23 mouse cellular contexts compared by ENCODE assay signal in the genomic region with DNA sequence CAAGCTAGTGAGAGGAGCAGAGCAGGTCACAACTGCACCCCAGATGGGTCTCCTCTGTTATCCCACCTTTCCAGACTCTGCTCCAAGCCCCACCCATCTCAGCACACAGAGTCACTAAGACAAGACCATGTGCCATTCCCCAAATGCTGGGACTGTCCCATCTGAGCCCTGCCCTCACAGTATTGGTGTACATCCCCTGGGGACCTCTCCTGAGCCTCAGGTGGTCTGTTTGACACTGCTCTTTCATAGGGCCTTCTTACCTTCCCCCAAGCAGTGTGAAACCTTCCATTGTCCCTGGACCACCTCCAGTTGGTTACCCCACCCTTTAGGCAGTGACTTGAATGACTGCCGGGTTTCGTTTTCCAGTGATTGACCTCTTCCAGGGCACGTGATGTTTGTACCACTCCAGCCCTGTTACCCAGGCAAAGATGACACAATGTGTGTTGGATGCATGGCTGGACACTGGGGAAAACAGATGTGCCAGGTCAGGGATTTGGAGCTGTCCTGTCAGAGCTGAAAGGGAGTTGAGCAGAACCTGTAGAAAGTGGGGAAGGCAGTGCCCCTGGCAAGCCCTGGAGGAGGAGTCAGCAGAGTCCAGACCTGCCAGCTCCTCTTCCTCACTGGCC.
DNase-seq lines count a peak whose midpoint lies in the region; ATAC-seq and TF ChIP-seq lines count a peak whose summit lies in the region.
"Had no signal": no experiment of that assay in that cellular context is flagged by ENCODE, and none has a peak within 500 bp of the region (broad histone marks: within the 10 kb centered on the region; RNA-seq: fewer than 3 reads in every experiment).

No protein-coding gene starts in this region.

- 0 out of 2 replicates have a peak, but pooled peaks have one; percentile 48 for ATAC-seq in embryonic facial prominence, embryonic 11.5 days (replicated peaks; ENCODE audit: insufficient number of reproducible peaks, low FRiP score, low TSS enrichment, low read depth)
- ATAC-seq in kidney, embryonic 14.5 days (ENCODE audit: low FRiP score, low TSS enrichment), result peak; percentile 40; the same call in 1 of the 2 replicates
- ATAC-seq in liver, postnatal 0 days, result peak; percentile 66
- no peak for ATAC-seq in liver, embryonic 12.5 days
- ATAC-seq in stomach, postnatal 0 days (ENCODE audit: low FRiP score, low TSS enrichment), result peak; percentile 36; the same call in 1 of the 2 replicates
- ATAC-seq: forebrain, embryonic 14.5 days; intestine, embryonic 16.5 days; midbrain, embryonic 15.5 days had no signal

- TF ChIP-seq CTCF in liver, postnatal 0 days (IDR thresholded peaks at IDR 0.05; ENCODE audit: low read depth), result no peak
- no peak for TF ChIP-seq CTCF in stomach, postnatal 0 days (IDR thresholded peaks at IDR 0.05; ENCODE audit: low read depth)

- H3K4me2 ChIP-seq in embryonic facial prominence, embryonic 11.5 days (ENCODE audit: low read depth, low read length), result no peak overlapping the region
- H3K4me2 ChIP-seq in kidney, embryonic 14.5 days (replicated peaks; ENCODE audit: low read depth, low read length), result no peak overlapping the region
- H3K4me2 ChIP-seq in liver, postnatal 0 days (ENCODE audit: low read depth, low read length), result no peak overlapping the region
- H3K4me2 ChIP-seq in liver, embryonic 12.5 days, result no peak overlapping the region
- H3K4me2 ChIP-seq in stomach, postnatal 0 days (replicated peaks; ENCODE audit: low read depth), result no peak overlapping the region
- H3K4me2 ChIP-seq: heart, embryonic 15.5 days; hindbrain, embryonic 13.5 days; liver, embryonic 15.5 days; lung, embryonic 15.5 days; midbrain, embryonic 15.5 days had no signal

- no peak for DNase-seq in embryonic facial prominence, embryonic 11.5 days (ENCODE audit: low spot score)
- no peak for DNase-seq in embryonic facial prominence, embryonic 10.5 days (ENCODE audit: low spot score)
- no peak for DNase-seq in kidney, postnatal 36 days
- DNase-seq in liver, postnatal 0 days, result no peak
- DNase-seq in stomach, postnatal 0 days (ENCODE audit: low spot score), result no peak
- no peak for DNase-seq in layer of hippocampus, adult 9-11 months
- DNase-seq: adrenal gland, postnatal 36 days; cerebellum, adult 18-20 months; cerebellum, postnatal 10 days; heart, postnatal 36 days; kidney, postnatal 25 days; thymus, postnatal 4 days had no signal

- no peak for TF ChIP-seq EP300 in liver, postnatal 0 days (IDR thresholded peaks at IDR 0.05; ENCODE audit: low read depth)
- no peak for TF ChIP-seq EP300 in stomach, postnatal 0 days (optimal IDR thresholded peaks at IDR 0.05)

- H3K9me3 ChIP-seq in embryonic facial prominence, embryonic 11.5 days (replicated peaks; ENCODE audit: control insufficient read depth, low read length), result no peaks in the 10 kb centered on the region
- H3K9me3 ChIP-seq in embryonic facial prominence, embryonic 10.5 days, result no peaks in the 10 kb centered on the region
- H3K9me3 ChIP-seq in kidney, embryonic 14.5 days (ENCODE audit: control insufficient read depth, low read length), result no peaks in the 10 kb centered on the region
- H3K9me3 ChIP-seq in liver, postnatal 0 days (ENCODE audit: low read length), result no peaks in the 10 kb centered on the region
- H3K9me3 ChIP-seq in liver, embryonic 12.5 days (replicated peaks), result no peaks in the 10 kb centered on the region
- no peaks in the 10 kb centered on the region for H3K9me3 ChIP-seq in stomach, postnatal 0 days (ENCODE audit: control insufficient read depth, low read length)
- H3K9me3 ChIP-seq: heart, embryonic 15.5 days; hindbrain, embryonic 13.5 days; liver, embryonic 15.5 days; lung, embryonic 15.5 days; midbrain, embryonic 10.5 days; midbrain, embryonic 15.5 days had no signal

- no peak overlapping the region for H3K9ac ChIP-seq in embryonic facial prominence, embryonic 11.5 days (replicated peaks; ENCODE audit: low read length)
- H3K9ac ChIP-seq in kidney, embryonic 14.5 days (ENCODE audit: low read depth, low read length), result no peak overlapping the region
- H3K9ac ChIP-seq in liver, postnatal 0 days (replicated peaks), result no peak overlapping the region
- no peak overlapping the region for H3K9ac ChIP-seq in liver, embryonic 12.5 days
- H3K9ac ChIP-seq in stomach, postnatal 0 days (ENCODE audit: low read length), result no peak overlapping the region
- H3K9ac ChIP-seq: heart, embryonic 15.5 days; hindbrain, embryonic 13.5 days; liver, embryonic 15.5 days; lung, embryonic 15.5 days; midbrain, embryonic 15.5 days had no signal

- H3K36me3 ChIP-seq in embryonic facial prominence, embryonic 11.5 days (replicated peaks; ENCODE audit: control insufficient read depth, insufficient read depth, low read depth, low read length), result no peaks in the 10 kb centered on the region
- no peaks in the 10 kb centered on the region for H3K36me3 ChIP-seq in embryonic facial prominence, embryonic 10.5 days (replicated peaks)
- H3K36me3 ChIP-seq in kidney, embryonic 14.5 days (ENCODE audit: control insufficient read depth, insufficient read depth, low read length), result no peaks in the 10 kb centered on the region
- no peaks in the 10 kb centered on the region for H3K36me3 ChIP-seq in liver, postnatal 0 days (replicated peaks; ENCODE audit: insufficient read depth, low read length)
- no peaks in the 10 kb centered on the region for H3K36me3 ChIP-seq in liver, embryonic 12.5 days
- H3K36me3 ChIP-seq in stomach, postnatal 0 days (ENCODE audit: control insufficient read depth, insufficient read depth, low read length), result no peaks in the 10 kb centered on the region
- H3K36me3 ChIP-seq: heart, embryonic 15.5 days; hindbrain, embryonic 13.5 days; liver, embryonic 15.5 days; lung, embryonic 15.5 days; midbrain, embryonic 10.5 days; midbrain, embryonic 15.5 days had no signal

- H3K27ac ChIP-seq in embryonic facial prominence, embryonic 11.5 days (replicated peaks; ENCODE audit: low read depth, low read length), result no peak overlapping the region
- no peak overlapping the region for H3K27ac ChIP-seq in embryonic facial prominence, embryonic 10.5 days (replicated peaks)
- no peak overlapping the region for H3K27ac ChIP-seq in kidney, embryonic 14.5 days (ENCODE audit: low read depth, low read length)
- H3K27ac ChIP-seq in liver, postnatal 0 days (ENCODE audit: low read depth), result no peak overlapping the region
- no peak overlapping the region for H3K27ac ChIP-seq in liver, embryonic 12.5 days
- H3K27ac ChIP-seq in stomach, postnatal 0 days (replicated peaks), result no peak overlapping the region
- H3K27ac ChIP-seq: heart, embryonic 15.5 days; hindbrain, embryonic 13.5 days; layer of hippocampus, adult 2 months; liver, embryonic 15.5 days; lung, embryonic 15.5 days; midbrain, embryonic 10.5 days; midbrain, embryonic 15.5 days had no signal

- WGBS in embryonic facial prominence, embryonic 11.5 days, result 69% methylated on average over 3 of the region's 3 CpGs
- 59% methylated on average over 3 of the region's 3 CpGs for WGBS in embryonic facial prominence, embryonic 10.5 days
- WGBS in kidney, embryonic 14.5 days, result 18% methylated on average over 3 of the region's 3 CpGs
- 65% methylated on average over 3 of the region's 3 CpGs for WGBS in liver, postnatal 0 days (ENCODE audit: insufficient replicate concordance)
- WGBS in liver, embryonic 12.5 days (ENCODE audit: insufficient replicate concordance), result 52% methylated on average over 3 of the region's 3 CpGs
- WGBS in stomach, postnatal 0 days, result 48% methylated on average over 3 of the region's 3 CpGs

- peaks cover 2% of the 10 kb centered on the region; the same call in 1 of the 2 replicates for H3K4me1 ChIP-seq in embryonic facial prominence, embryonic 11.5 days (ENCODE audit: control insufficient read depth, insufficient read depth, low read length)
- peaks cover 26% of the 10 kb centered on the region for H3K4me1 ChIP-seq in embryonic facial prominence, embryonic 10.5 days
- peaks cover 21% of the 10 kb centered on the region for H3K4me1 ChIP-seq in kidney, embryonic 14.5 days (ENCODE audit: control insufficient read depth, insufficient read depth, low read length)
- no peaks in the 10 kb centered on the region for H3K4me1 ChIP-seq in liver, postnatal 0 days (ENCODE audit: insufficient read depth)
- H3K4me1 ChIP-seq in liver, embryonic 12.5 days, result no peaks in the 10 kb centered on the region
- no peaks in the 10 kb centered on the region for H3K4me1 ChIP-seq in stomach, postnatal 0 days (replicated peaks; ENCODE audit: control insufficient read depth, insufficient read depth)
- H3K4me1 ChIP-seq: liver, embryonic 15.5 days had no signal

- no peak overlapping the region for H3K4me3 ChIP-seq in embryonic facial prominence, embryonic 11.5 days (ENCODE audit: low read depth, low read length)
- no peak overlapping the region for H3K4me3 ChIP-seq in embryonic facial prominence, embryonic 10.5 days
- H3K4me3 ChIP-seq in kidney, embryonic 14.5 days (ENCODE audit: low read length), result no peak overlapping the region
- no peak overlapping the region for H3K4me3 ChIP-seq in liver, postnatal 0 days (ENCODE audit: low read depth, low read length)
- no peak overlapping the region for H3K4me3 ChIP-seq in liver, embryonic 12.5 days
- H3K4me3 ChIP-seq in stomach, postnatal 0 days (ENCODE audit: low read depth, low read length), result no peak overlapping the region
- H3K4me3 ChIP-seq: heart, embryonic 15.5 days; hindbrain, embryonic 13.5 days; layer of hippocampus, adult 2 months; liver, embryonic 15.5 days; lung, embryonic 15.5 days; midbrain, embryonic 10.5 days; midbrain, embryonic 15.5 days had no signal

- H3K27me3 ChIP-seq in embryonic facial prominence, embryonic 11.5 days (ENCODE audit: control insufficient read depth, insufficient read depth, low read length), result no peaks in the 10 kb centered on the region
- no peaks in the 10 kb centered on the region for H3K27me3 ChIP-seq in embryonic facial prominence, embryonic 10.5 days (replicated peaks; ENCODE audit: low read depth, poor library complexity, severe bottlenecking)
- H3K27me3 ChIP-seq in kidney, embryonic 14.5 days (ENCODE audit: control insufficient read depth, insufficient read depth, low read length), result no peaks in the 10 kb centered on the region
- H3K27me3 ChIP-seq in liver, postnatal 0 days (ENCODE audit: insufficient read depth, low read length), result no peaks in the 10 kb centered on the region
- no peaks in the 10 kb centered on the region for H3K27me3 ChIP-seq in liver, embryonic 12.5 days (replicated peaks)
- H3K27me3 ChIP-seq in stomach, postnatal 0 days (ENCODE audit: control insufficient read depth, insufficient read depth, low read length), result no peaks in the 10 kb centered on the region
- H3K27me3 ChIP-seq: heart, embryonic 15.5 days; hindbrain, embryonic 13.5 days; liver, embryonic 15.5 days; lung, embryonic 15.5 days; midbrain, embryonic 15.5 days had no signal
